Mouse (Mus musculus) spleen, postnatal 14 days (tissue): Measurements from ENCODE around the gene Zbtb1.

Experiments
- DNase-seq, 2 experiments: peaks; one replicate each; pipeline ENCODE4 v3.0.0; 2021 to 2022; ENCODE audit warnings: low spot score in 2 of 2

The Zbtb1 gene

GRCm38 (mm10) chr12:76369206-76369977 is 674 bp upstream of the Zbtb1 start, which contains the start of gene Zbtb25:
Zbtb25 (minus strand) TSS chr12:76369602.
- peak; percentile 64 to 74 for DNase-seq

- DNase-seq, result peak; percentile 66 to 71
Observed at GRCm38 (mm10) chr12:76370831-76371571, 935 bp downstream of the Zbtb1 start.

DNA sequence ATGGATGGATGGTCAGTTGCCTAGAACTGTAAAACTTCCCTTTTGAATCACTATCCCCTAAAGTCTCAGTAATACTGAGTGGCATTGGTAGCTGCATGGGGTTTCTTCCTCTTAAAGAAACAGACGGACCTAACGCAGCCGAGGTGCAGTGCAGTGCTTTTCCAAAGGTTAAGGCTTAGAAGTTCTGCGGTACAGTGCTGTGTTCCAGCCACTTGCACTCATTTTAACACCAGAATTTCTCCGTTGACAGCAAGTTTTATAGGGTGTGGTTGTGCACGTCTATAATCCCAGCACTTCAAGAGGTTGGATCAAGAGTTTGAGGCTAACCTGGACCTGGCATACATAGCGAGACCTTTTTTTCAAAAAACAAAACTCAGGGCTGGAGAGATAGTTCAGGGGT is 2.0 kb downstream of the Zbtb1 start:
- no peak for DNase-seq

- peak in 1 of 2 experiments; percentile 36 for DNase-seq
Observed at GRCm38 (mm10) chr12:76372881-76373818, 3.1 kb downstream of the Zbtb1 start.

- DNase-seq, result no peak
Observed at GRCm38 (mm10) chr12:76373991-76374390, 3.9 kb downstream of the Zbtb1 start.

DNA sequence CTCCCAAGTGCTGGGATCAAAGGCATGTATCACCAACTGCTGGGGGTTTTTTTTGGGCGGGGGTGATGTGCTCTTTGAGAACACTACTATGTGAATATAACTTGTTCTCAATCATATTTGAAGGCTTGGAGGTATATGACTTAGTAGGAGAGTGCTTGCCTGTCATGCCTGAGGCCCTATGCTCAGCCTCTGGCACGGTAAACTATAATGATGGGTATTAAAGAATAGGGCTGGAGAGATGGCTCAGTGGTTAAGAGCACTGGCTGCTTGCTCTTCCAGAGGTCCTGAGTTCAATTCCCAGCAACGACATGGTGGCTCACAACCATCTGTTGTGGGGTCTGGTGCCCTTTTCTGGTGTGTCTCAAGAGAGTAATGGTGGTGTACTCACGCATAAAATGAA is 4.8 kb downstream of the Zbtb1 start:
- no peak for DNase-seq

DNA sequence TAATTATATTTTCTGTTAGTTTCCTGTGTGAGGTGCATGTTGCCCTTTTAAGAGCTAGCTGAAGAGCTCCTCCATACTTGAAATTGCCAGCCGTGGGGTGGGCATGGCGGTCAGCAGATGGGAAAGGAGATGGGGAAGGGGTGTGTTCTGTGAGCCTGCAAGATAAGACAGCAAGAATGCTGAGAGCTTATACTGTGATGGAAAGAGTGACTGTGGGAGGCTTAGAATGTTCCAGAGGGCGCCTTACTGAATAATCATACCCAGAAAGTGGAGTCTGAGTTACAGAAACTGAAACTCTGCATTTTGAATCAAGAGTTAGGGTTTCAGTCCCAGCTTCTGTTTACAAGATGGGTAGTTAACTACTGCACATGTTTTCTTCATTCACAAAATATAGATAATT is 5.4 kb downstream of the Zbtb1 start:
- DNase-seq, result no peak

DNA sequence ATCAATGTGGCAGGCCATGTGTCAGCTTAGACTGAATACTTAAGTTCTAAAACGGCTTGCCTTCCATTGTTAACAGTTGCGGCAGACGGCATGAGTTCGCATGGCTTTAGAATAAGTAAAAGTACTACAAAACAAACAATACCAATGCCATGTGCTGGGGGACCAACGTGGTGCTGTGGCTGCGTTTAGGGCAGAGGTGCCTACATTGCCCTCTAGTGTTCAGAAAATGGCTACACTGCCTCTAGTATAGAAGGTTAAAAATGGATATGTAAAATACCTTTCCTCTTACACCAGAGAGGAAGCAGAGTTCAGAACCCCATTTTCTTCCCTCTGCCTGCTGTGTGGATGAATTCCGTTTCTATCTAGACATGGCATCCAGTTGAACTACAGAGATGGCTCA is 6.6 kb downstream of the Zbtb1 start:
- DNase-seq, result no peak

DNA sequence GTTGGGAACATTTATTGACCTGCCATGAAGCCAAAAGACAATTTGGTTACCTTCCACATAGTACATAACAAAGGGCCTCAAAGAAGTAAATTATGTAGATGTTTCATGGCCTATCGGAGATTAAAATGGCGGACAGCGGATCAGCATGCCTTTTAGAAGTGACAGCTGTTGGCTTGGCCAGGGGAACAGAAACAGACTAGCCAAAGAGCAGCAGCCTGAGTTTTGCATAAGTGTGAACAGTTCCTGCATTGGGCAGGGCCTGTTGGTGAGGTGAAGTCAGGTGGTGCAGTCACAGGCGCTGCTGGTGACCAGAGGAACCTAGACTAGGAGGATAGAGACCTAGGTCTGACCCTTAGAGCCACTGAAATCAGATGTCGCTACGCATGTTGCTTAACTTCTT is 7.0 kb downstream of the Zbtb1 start:
- no peak for DNase-seq

GRCm38 (mm10) chr12:76377726-76378125 is 7.7 kb downstream of the Zbtb1 start:
- no peak for DNase-seq

DNA sequence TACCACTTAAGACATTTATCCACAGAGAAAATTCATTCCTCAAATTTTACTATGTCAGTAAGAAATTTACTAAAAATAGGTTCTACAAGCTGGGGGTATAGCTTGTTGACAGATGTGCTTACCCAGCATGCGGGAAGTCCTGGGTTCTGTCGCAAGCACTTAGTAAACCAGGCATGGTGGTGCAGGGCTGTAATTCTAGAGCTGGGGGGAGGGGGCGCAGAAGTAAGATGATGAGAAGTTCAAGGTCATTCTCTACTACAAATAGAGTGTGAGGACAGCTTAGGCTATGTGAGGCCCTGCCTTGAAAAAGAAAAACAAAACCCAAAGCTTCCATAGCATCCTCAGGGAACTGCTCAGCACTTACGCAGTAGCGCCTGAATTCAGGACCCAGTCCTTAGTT is 8.5 kb downstream of the Zbtb1 start:
- DNase-seq, result no peak

GRCm38 (mm10) chr12:76380151-76380550 is 10.1 kb downstream of the Zbtb1 start:
- no peak for DNase-seq

DNA sequence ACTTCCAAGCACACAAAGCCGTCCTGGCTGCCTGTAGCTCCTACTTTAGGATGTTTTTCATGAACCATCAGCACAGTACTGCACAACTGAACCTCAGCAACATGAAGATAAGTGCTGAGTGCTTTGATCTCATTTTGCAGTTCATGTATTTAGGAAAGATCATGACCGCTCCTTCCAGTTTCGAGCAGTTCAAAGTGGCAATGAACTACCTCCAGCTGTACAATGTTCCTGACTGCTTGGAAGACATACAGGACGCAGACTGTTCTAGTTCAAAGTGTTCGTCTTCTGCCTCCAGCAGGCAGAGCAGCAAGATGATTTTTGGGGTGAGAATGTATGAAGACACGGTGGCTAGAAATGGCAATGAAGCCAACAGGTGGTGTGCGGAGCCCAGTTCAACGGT is 15.3 kb downstream of the Zbtb1 start:
- no peak for DNase-seq

DNA sequence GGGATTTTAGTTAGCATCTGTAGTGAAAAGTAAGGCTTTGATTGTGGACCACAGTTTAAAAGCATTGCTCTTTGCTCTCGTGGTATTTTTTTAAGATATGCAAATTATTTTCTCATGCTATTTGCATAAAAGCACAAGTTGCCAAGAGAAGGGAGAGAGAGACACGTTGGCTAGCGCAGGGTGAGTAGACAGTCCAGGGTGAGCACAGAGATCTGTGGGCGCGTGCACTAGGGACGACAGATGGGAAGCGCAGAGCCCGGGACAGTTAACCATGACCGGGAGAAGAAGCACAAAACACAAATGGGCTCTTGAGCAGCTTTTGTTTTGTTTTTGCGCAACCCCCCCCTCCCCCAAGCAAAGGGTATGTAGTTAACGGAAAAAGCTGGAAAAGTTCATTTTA is 18.7 kb downstream of the Zbtb1 start:
- no peak for DNase-seq

GRCm38 (mm10) chr12:76391595-76392271 is 21.7 kb downstream of the Zbtb1 start:
- no peak for DNase-seq

DNA sequence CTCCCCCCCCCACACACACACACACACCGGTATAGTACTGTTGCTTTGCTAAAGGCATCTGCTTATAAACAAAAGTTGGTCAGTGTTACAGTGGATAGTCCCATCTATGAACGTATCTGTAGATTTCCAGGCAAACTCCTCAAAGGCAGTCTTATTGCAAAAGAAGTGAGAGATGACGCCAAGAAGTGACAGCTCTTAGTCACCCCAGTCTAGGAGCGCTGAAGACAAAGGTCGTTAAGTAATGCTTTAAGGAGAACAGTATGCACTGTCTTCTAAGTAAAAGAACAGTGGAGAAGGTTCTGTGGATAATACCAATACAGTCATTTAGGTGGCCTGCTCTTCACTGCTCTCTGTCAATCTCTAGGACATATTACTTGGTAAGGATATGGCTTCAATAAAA is 22.9 kb downstream of the Zbtb1 start:
- no peak for DNase-seq

GRCm38 (mm10) chr12:76397281-76397680 is 27.2 kb downstream of the Zbtb1 start:
- no peak for DNase-seq

GRCm38 (mm10) chr12:76401674-76402073 is 31.6 kb downstream of the Zbtb1 start:
- no peak for DNase-seq

DNA sequence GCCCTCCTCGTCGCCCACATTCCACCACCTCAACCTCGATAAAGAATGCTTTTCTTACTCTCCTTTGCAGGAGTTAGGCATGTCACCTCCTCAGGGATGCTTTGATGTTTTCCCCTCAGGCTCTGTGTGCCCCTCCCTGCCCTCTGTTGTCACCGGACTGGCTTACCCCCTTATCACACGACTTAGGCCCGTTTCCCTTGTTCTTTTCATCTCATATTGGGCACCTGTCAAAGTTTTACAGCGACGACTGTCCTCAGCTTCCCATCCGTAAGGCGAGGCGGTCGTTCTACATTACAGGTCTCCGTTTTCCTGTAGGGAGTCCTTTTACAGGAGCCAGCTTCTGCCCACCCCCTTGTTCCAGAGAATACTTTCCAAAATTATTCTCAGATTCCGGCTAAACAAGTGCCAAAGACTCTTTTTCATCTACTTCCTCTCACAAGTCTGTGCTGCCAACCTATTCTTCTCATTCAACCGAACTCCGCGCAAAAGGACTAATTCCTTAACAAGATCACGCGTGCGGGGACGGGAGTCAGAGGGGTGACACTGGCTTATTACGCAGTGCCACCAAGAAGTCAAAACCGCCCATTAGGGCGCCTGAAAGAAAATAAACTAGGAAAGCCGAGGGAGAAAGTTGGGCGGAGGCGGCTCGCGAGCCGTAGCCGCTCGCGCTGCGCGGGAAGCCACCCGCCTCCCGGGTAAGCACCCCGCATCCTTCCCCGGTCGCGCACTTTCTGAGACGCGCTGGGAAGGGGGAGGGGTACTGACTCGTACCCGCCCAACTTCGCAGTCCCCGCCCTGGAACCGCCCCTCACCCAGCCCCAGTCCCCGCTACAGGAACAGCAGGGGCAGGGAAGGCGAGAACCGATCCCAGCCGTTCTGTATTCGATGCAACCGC is 33.2 kb downstream of the Zbtb1 start:
- DNase-seq, result no peak

DNA sequence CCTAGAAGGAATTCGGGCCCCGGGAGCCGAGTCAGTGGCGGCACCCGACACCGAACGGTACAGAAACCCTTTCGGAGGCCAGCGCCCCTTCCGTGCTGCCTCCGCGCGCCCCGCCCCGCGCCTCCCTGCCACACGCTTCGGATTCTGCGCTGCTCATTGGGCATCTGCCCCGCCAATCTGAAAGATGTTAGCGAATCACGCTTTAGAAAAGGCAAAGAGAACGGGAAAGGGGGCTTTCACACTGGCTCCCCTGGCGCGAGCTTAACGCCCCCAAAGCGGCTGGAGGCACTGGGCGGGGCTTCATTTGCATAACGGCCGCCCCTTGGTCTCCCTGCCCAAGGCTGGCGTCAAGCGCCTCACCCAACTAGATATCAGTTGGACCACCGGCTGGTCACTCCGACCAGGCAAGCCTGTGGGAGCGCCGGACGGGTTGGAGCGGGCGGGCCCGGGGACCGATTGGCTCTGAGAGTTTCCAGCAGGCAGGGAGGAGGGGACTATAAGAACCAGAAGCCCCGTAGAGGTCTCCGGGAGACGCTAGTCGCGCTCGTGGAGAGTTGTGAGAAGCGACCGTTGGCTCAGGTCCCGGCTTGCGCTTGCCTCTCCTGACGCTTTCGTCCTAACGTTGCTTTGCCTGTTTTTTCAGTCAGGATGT is 33.9 kb downstream of the Zbtb1 start, which contains the start of gene Hspa2:
TSS of gene Hspa2 (plus strand) at position 291 of the 652 bp plus-strand sequence.
- peak; percentile 95 to 97 for DNase-seq
